Mouse (Mus musculus): ENCODE results near the gene Insm2. TPM values are rescaled to one million over a fixed set of nuclear protein-coding genes. Genes with fewer than 3 reads are reported as not detected.

The Insm2 gene
- polyA plus RNA-seq, 1 experiment from 2014 or later: not detected

- Histone ChIP-seq H3K4me2 (no peak overlapping the region), H3K27ac (no peak overlapping the region), H3K4me3 (replicated peaks) (no peak overlapping the region), H3K9me3 (replicated peaks) (no peaks in the 10 kb centered on the region), H3K36me3 (no peaks in the 10 kb centered on the region), H3K4me1 (replicated peaks) (peaks cover 11% of the 10 kb centered on the region), H3K9ac (no peak overlapping the region), H3K27me3 (no peaks in the 10 kb centered on the region)
- WGBS (ENCODE audit: insufficient replicate concordance): 12% methylated on average over 2 of the region's 2 CpGs
- DNase-seq: no peak
- ATAC-seq (ENCODE audit: low read depth): peak; percentile 60
Measured at GRCm38 (mm10) chr12:55610812-55611211, 11.6 kb downstream of the Insm2 start.

GRCm38 (mm10) chr12:55620321-55620720, 21.1 kb downstream of the Insm2 start:
- ATAC-seq (ENCODE audit: low read depth): no peak
- DNase-seq: no peak
- Histone ChIP-seq H3K9ac (no peak overlapping the region), H3K4me3 (replicated peaks) (no peak overlapping the region), H3K4me1 (replicated peaks) (peaks cover 31% of the 10 kb centered on the region), H3K27ac (no peak overlapping the region), H3K4me2 (no peak overlapping the region), H3K27me3 (no peaks in the 10 kb centered on the region), H3K9me3 (replicated peaks) (no peaks in the 10 kb centered on the region), H3K36me3 (no peaks in the 10 kb centered on the region; the same call in 1 of the 2 replicates)
- WGBS (ENCODE audit: insufficient replicate concordance): 81% methylated on average over 2 of the region's 2 CpGs

GRCm38 (mm10) chr12:55622615-55623245, 23.5 kb downstream of the Insm2 start:
- Histone ChIP-seq H3K27me3 (no peaks in the 10 kb centered on the region), H3K9ac (no peak overlapping the region), H3K4me2 (peak overlapping the region; percentile 46), H3K9me3 (replicated peaks) (no peaks in the 10 kb centered on the region), H3K4me1 (replicated peaks) (peaks cover 31% of the 10 kb centered on the region), H3K27ac (peak overlapping the region; percentile 54), H3K36me3 (no peaks in the 10 kb centered on the region; the same call in 1 of the 2 replicates), H3K4me3 (replicated peaks) (no peak overlapping the region)
- DNase-seq: peak; percentile 47
- ATAC-seq (ENCODE audit: low read depth): peak; percentile 85
- WGBS (ENCODE audit: insufficient replicate concordance): 39% methylated on average over 3 of the region's 3 CpGs

GRCm38 (mm10) chr12:55623254-55623653, 24.0 kb downstream of the Insm2 start:
- Histone ChIP-seq H3K4me3 (replicated peaks) (no peak overlapping the region), H3K9me3 (replicated peaks) (no peaks in the 10 kb centered on the region), H3K36me3 (no peaks in the 10 kb centered on the region; the same call in 1 of the 2 replicates), H3K9ac (no peak overlapping the region), H3K4me2 (peak overlapping the region; percentile 36; the same call in 1 of the 2 replicates), H3K4me1 (replicated peaks) (peaks cover 31% of the 10 kb centered on the region), H3K27me3 (no peaks in the 10 kb centered on the region), H3K27ac (no peak overlapping the region)
- ATAC-seq (ENCODE audit: low read depth) (peak; percentile 76), DNase-seq (no peak)
- 30% methylated on average over 5 of the region's 5 CpGs for WGBS (ENCODE audit: insufficient replicate concordance)

GRCm38 (mm10) chr12:55626711-55627110, 27.5 kb downstream of the Insm2 start:
- Histone ChIP-seq H3K4me1 (replicated peaks) (peaks cover 26% of the 10 kb centered on the region), H3K4me2 (no peak overlapping the region), H3K27ac (no peak overlapping the region), H3K9me3 (replicated peaks) (no peaks in the 10 kb centered on the region), H3K36me3 (no peaks in the 10 kb centered on the region; the same call in 1 of the 2 replicates), H3K4me3 (replicated peaks) (no peak overlapping the region), H3K9ac (no peak overlapping the region), H3K27me3 (no peaks in the 10 kb centered on the region)
- 48% methylated on average over 4 of the region's 4 CpGs for WGBS (ENCODE audit: insufficient replicate concordance)
- DNase-seq: no peak
- ATAC-seq (ENCODE audit: low read depth): no peak

- Histone ChIP-seq H3K4me2 (no peak overlapping the region), H3K27me3 (no peaks in the 10 kb centered on the region), H3K9ac (no peak overlapping the region), H3K27ac (no peak overlapping the region), H3K4me3 (replicated peaks) (no peak overlapping the region), H3K36me3 (no peaks in the 10 kb centered on the region), H3K9me3 (replicated peaks) (no peaks in the 10 kb centered on the region), H3K4me1 (replicated peaks) (no peaks in the 10 kb centered on the region)
- DNase-seq (no peak), ATAC-seq (ENCODE audit: low read depth) (no peak)
- 84% methylated on average over 7 of the region's 7 CpGs for WGBS (ENCODE audit: insufficient replicate concordance)
Measured at GRCm38 (mm10) chr12:55648011-55648525, 48.8 kb downstream of the Insm2 start.

Other genes starting within 250 kb of the Insm2 start
- 281 and 285 TPM in 2 replicates for gene Psma6, start 215.2 kb upstream of the Insm2 start, polyA plus RNA-seq (2015; fragmentation: Nextera tagmentation; extraction: Ambion mirVana)
- 15.0 and 15.6 TPM in 2 replicates for gene Nfkbia, start 106.8 kb upstream of the Insm2 start, polyA plus RNA-seq (2015; fragmentation: Nextera tagmentation; extraction: Ambion mirVana)
- not detected in 2 replicates for gene Aldoart2, start 34.2 kb upstream of the Insm2 start, polyA plus RNA-seq (2015; fragmentation: Nextera tagmentation; extraction: Ambion mirVana)
- gene Ralgapa1, start 221.7 kb downstream of the Insm2 start, polyA plus RNA-seq (2015; fragmentation: Nextera tagmentation; extraction: Ambion mirVana): 4.0 and 4.9 TPM in 2 replicates
- gene Brms1l, start 236.9 kb downstream of the Insm2 start, polyA plus RNA-seq (2015; fragmentation: Nextera tagmentation; extraction: Ambion mirVana): 18.7 and 20.7 TPM in 2 replicates

Data from liver, embryonic 13.5 days (tissue).